Mouse (Mus musculus) lung, postnatal 0 days (tissue): Measurements from ENCODE around the gene Wfikkn1.

Experiments
- CTCF ChIP-seq: IDR thresholded peaks from 2 replicates; pipeline ENCODE4 v1.5.1; 2016; ENCODE audit warnings: antibody characterized with exemption, mild to moderate bottlenecking
- EP300 ChIP-seq: IDR thresholded peaks from 2 replicates; pipeline ENCODE4 v1.6.1; 2016; ENCODE audit warnings: antibody characterized with exemption, mild to moderate bottlenecking, control low read depth

GRCm38 (mm10) chr17:25843122-25843521, 37.5 kb downstream of the Wfikkn1 start:
- TF ChIP-seq CTCF, result no peak
- TF ChIP-seq EP300, result no peak
